Mouse (Mus musculus): Measurements from ENCODE around the gene Plod1. TPM values are rescaled to one million over a fixed set of nuclear protein-coding genes. Genes with fewer than 3 reads are reported as not detected.
"Not testable (repeated sequence)": the region's sequence is repeated elsewhere in the genome, so short reads cannot be mapped to it uniquely, and the experiment has no call there.

Gene Plod1
- polyA plus RNA-seq, 1 experiment, result 24.8 TPM

DNA sequence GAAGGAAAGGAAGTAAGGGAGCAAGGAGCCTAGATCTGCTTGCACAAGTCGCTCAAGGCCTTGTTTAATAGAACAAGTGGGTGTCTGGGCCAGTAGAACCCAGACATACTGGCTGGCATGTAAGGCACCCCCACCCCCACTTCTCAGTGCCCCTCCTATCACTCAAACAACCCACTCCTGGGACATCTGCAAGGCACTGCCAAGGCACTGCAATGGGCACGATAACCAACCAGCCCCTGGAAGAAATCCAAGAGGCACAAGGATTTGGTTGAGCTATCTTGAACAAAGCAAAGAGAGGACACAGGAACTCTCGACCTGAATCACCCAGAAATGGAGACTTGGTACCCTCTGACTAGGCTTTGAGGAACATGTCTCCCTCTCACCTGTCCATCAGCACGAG lies 48.3 kb downstream of the Plod1 start:
- Histone ChIP-seq H3K4me1 (ENCODE audit: control insufficient read depth, insufficient read depth, insufficient read length, low read length) (no peaks in the 10 kb centered on the region), H3K4me3 (ENCODE audit: insufficient read depth, low read depth, low read length) (no peak overlapping the region), H3K27ac (replicated peaks; ENCODE audit: low read depth, low read length) (no peak overlapping the region)

DNA sequence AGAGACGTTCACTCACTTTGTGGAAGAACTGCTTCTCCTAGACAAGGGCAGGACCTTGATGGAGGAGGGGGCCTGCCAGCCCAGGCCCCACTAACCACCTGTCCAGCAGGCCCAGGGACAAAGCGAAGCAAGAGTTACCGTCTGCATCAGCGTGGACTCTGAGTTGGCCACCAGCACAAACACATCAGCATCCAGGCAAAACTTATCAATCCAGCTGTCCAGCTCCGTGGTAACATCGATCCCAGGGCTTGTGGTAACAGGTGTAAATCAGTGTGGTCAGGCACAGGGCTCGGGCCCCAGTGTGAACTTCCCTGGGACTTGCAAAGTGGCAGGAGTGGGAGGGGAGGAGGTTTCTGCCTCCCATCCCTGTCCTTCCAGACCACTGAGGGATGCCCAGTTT lies 49.3 kb downstream of the Plod1 start:
- Histone ChIP-seq H3K4me1 (ENCODE audit: control insufficient read depth, insufficient read depth, insufficient read length, low read length) (no peaks in the 10 kb centered on the region), H3K27ac (replicated peaks; ENCODE audit: low read depth, low read length) (0 out of 2 replicates have a peak overlapping the region, but pooled peaks have one; percentile 14), H3K4me3 (ENCODE audit: insufficient read depth, low read depth, low read length) (no peak overlapping the region)

DNA sequence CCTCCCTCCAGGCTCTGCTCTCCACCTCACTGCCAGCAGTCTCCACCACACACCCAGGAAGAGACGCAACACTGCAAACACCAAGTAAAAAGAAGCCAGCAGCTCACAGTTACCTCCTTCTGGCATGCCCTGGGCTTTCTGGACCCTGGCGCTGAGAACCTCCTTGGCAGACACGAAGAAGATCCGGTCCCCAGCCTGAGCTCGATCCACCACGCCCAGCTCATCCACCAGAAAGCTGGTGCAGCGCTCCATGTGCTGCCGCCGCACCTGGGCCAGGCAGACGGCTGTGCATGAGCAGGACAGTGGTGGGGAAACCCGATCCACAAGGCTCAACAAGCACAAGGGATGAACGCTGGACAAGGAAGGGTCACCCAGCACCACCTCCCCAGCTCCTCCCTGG lies 50.4 kb downstream of the Plod1 start:
- H3K27ac ChIP-seq (replicated peaks; ENCODE audit: low read depth, low read length), result no peak overlapping the region

DNA sequence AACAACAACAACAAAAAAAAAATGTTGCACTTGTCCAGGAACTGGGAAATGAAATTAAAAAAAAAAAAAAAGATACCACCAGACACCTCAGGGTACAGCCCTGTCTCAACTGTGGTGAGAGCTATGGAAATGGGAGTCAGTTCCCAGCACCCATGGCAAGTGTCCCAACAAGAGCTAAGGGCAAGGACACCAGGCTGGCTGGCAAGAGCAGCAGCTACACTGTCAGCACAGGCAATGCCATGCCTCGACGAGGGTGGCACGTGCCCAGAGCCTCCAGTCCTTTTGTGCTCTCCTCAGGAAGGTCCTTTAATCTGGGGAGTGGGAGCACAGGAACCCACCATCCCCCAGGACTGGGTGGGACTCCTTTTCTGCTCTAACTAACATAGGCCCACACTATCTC lies 52.4 kb downstream of the Plod1 start:
- H3K4me1 ChIP-seq (ENCODE audit: control insufficient read depth, insufficient read depth, insufficient read length, low read length), result no peaks in the 10 kb centered on the region
- no peak overlapping the region for H3K4me3 ChIP-seq (ENCODE audit: insufficient read depth, low read depth, low read length)
- H3K27ac ChIP-seq (replicated peaks; ENCODE audit: low read depth, low read length), result no peak overlapping the region

More for the DNA sequence above, 50.4 kb downstream of the Plod1 start:
- Histone ChIP-seq H3K4me1 (ENCODE audit: control insufficient read depth, insufficient read depth, insufficient read length, low read length) (no peaks in the 10 kb centered on the region), H3K4me3 (ENCODE audit: insufficient read depth, low read depth, low read length) (no peak overlapping the region)

DNA sequence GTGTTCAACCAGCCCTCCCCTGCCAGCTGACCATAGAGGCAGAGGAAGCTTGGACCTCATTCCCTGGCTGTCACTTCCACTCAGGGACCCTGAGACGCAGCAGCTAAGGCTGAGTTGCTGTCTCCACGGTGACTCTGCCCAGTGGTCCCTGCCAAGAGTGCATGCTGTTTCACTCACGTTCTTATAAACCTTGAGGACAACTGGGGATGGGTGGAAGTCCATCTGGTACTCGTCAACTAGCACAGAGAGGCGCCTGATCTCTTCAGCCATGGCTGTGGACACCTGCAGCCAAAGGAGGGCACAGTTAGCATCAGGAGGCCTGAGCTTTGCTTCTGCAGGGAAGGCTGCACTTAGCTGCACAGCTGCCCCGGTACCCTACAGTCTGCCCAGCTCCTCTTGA lies 53.5 kb downstream of the Plod1 start:
- Histone ChIP-seq H3K4me3 (ENCODE audit: insufficient read depth, low read depth, low read length) (no peak overlapping the region), H3K4me1 (ENCODE audit: control insufficient read depth, insufficient read depth, insufficient read length, low read length) (no peaks in the 10 kb centered on the region), H3K27ac (replicated peaks; ENCODE audit: low read depth, low read length) (no peak overlapping the region)

DNA sequence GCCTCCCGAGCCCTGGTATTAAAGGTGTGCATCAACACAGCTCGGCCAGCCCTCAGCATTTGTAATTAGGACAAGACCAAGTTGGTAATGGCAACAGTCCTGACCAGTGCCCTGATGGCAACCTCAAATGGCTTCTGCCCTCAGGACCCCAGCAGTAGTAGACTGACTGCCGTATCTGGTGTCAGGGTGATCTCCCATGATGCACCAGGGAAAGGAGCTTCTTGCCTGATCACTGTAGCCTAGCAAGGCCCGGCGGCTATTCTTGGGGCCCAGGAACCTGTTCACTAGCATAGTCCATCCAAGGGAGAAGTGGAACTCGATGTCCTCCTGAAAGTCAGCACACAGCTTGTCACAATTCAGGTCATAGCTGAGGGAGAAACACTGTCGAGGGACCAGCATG lies 54.8 kb downstream of the Plod1 start:
- no peaks in the 10 kb centered on the region for H3K4me1 ChIP-seq (ENCODE audit: control insufficient read depth, insufficient read depth, insufficient read length, low read length)
- no peak overlapping the region for H3K27ac ChIP-seq (replicated peaks; ENCODE audit: low read depth, low read length)
- H3K4me3 ChIP-seq (ENCODE audit: insufficient read depth, low read depth, low read length), result no peak overlapping the region

DNA sequence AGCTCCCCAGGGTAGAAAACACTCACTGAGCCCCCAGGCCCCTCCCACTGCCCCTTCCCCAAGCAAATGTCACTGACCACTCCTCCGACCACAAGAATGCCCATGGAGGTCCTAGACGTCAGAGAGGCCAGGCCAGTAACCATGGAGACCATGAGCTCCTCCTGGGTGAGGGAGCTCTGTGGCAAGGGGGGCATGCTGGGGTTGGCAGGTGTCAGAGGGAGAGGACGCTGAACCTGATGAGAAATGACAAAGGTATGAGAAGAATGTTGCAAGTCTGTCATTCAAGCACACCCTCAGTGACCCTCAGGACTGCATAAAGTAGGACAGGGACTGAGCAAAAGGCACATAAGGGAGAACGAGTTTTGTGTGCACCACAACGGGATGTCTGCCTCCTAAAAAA lies 56.7 kb downstream of the Plod1 start:
- H3K4me3 ChIP-seq (ENCODE audit: insufficient read depth, low read depth, low read length), result no peak overlapping the region
- no peaks in the 10 kb centered on the region for H3K4me1 ChIP-seq (ENCODE audit: control insufficient read depth, insufficient read depth, insufficient read length, low read length)
- no peak overlapping the region for H3K27ac ChIP-seq (replicated peaks; ENCODE audit: low read depth, low read length)

DNA sequence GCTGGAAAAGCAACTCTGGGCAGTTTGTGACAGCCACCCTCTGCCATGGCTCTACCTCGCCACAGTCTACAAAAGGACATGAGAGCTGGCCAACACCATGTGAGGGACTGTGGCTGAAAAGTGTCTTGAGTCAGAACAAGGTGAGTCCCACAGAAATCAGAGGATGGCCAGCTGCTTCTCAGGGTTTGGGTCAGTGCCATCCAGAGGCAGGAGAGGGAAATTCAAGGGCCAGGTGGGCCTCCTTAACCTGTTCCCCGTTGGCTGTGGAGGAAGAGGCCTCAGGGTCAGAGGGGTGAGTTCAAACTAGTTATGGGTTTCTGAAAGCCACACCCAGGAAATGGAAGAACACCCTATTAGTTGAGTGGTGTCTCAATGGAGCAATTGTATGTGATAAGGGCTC lies 57.1 kb downstream of the Plod1 start:
- no peak overlapping the region for H3K4me3 ChIP-seq (ENCODE audit: insufficient read depth, low read depth, low read length)
- no peak overlapping the region for H3K27ac ChIP-seq (replicated peaks; ENCODE audit: low read depth, low read length)
- no peaks in the 10 kb centered on the region for H3K4me1 ChIP-seq (ENCODE audit: control insufficient read depth, insufficient read depth, insufficient read length, low read length)

DNA sequence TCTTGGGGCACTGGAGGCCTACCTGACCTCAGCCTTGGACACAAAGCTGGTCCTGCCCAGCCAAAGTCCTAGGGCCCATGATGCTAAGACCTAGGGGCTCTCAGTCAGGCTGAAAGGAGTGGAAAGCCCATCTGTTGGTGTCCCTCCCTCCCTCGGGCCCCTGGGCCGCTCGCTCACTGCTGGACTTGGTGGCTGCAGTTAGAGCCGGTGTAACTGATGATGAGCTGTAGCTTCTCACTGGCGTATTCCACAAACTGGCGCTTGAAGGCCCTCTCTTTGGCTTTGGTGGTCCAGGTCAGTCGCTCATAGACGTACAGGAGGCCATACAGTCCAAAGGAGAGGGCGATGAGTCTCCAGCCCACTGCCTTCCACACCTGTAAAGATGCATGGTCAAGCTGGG lies 58.0 kb downstream of the Plod1 start:
- no peak overlapping the region for H3K27ac ChIP-seq (replicated peaks; ENCODE audit: low read depth, low read length)
- no peak overlapping the region for H3K4me3 ChIP-seq (ENCODE audit: insufficient read depth, low read depth, low read length)
- H3K4me1 ChIP-seq (ENCODE audit: control insufficient read depth, insufficient read depth, insufficient read length, low read length), result no peaks in the 10 kb centered on the region

DNA sequence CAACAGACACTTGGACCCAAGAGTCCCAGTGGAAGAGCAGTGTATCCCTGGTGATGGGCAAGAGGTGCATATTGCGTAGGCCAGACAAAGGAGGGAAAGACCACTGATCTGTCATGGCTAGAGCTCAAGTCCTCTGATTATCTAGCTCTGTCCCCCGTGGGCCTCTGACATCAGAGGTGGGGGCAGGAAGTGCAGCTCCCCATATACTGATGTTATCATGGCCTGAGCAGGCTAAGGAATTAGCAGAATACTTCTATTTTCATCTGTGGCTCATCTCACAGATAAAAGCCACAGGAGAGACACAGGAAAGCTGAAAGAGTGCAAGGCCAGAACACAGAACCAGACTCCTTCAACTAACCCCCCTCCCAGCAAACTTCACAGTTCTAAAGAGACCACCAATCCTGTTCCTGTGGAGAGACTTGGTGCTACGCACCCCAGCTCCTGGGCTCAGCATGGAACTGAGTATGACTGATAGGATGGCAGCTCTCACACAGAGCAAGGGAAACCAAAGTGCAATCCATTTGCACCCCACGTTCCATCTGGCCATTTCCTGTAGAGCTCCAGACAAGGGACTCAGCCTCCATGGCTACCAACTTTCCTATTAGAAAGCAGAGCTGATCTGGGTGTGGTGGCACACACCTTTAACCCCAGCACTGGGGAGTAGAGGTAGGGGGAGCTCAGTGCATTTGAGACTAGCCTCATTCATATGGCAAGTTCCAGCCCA lies 60.6 kb downstream of the Plod1 start:
- H3K4me1 ChIP-seq (ENCODE audit: control insufficient read depth, insufficient read depth, insufficient read length, low read length), result no peaks in the 10 kb centered on the region
- H3K4me3 ChIP-seq (ENCODE audit: insufficient read depth, low read depth, low read length), result no peak overlapping the region
- H3K27ac ChIP-seq (replicated peaks; ENCODE audit: low read depth, low read length), result no peak overlapping the region

DNA sequence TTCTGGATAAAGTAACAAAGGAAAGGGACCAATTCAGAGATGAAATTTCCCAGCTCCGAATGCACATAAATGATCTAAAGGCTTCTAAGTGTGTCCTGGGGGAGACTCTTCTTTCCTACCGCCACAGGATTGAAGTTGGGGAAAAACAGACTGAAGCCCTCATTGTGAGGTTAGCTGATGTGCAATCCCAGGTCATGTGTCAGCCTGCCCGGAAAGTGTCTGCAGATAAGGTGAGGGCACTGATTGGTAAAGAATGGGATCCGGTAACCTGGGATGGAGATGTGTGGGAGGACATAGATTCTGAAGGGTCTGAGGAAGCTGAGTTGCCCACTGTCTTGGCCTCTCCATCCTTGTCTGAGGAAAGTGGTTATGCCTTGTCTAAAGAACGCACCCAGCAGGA lies 67.3 kb downstream of the Plod1 start:
- H3K4me3 ChIP-seq (ENCODE audit: insufficient read depth, low read depth, low read length), result peak overlapping the region; percentile 69
- H3K4me1 ChIP-seq (ENCODE audit: control insufficient read depth, insufficient read depth, insufficient read length, low read length), result peaks cover 11% of the 10 kb centered on the region; the same call in 1 of the 2 replicates
- peak overlapping the region; percentile 35; the same call in 1 of the 2 replicates for H3K27ac ChIP-seq (replicated peaks; ENCODE audit: low read depth, low read length)

DNA sequence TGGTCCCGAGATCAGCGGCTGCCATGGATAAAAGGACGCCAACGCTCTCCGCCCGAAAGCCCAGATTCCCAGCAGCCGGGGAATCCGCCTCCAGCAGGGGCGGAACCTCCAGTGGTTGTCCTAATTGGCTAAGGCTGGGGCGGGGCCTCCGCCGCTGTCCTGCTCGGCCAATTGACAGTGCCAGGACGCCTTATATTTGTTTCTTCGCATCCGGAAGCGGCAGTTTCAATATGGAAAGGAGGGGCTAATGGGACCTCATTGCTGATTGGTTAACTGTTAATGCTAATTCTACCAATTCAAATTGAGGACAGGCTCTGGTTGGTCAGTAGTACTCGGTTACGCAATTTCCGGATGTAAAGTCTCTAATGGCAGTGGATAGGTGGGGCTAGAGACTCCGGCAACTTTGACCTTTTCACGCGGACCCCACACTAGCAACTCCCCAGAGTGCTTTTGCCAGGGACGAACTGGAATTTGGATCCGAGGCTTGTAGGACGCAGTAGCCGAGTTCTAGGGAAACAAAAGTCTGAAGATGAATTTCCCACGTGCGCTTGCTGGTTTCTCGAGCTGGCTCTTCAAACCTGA lies 68.0 kb downstream of the Plod1 start, which contains the start of the genes Miip and Fv1:
Gene Miip, minus strand, starts transcription at position 367 of the 582 bp plus-strand sequence.
Gene Fv1, plus strand, starts transcription at position 530 of the 582 bp plus-strand sequence.
- H3K4me3 ChIP-seq (ENCODE audit: insufficient read depth, low read depth, low read length), result peak within 1 kb of the TSS; percentile 69

DNA sequence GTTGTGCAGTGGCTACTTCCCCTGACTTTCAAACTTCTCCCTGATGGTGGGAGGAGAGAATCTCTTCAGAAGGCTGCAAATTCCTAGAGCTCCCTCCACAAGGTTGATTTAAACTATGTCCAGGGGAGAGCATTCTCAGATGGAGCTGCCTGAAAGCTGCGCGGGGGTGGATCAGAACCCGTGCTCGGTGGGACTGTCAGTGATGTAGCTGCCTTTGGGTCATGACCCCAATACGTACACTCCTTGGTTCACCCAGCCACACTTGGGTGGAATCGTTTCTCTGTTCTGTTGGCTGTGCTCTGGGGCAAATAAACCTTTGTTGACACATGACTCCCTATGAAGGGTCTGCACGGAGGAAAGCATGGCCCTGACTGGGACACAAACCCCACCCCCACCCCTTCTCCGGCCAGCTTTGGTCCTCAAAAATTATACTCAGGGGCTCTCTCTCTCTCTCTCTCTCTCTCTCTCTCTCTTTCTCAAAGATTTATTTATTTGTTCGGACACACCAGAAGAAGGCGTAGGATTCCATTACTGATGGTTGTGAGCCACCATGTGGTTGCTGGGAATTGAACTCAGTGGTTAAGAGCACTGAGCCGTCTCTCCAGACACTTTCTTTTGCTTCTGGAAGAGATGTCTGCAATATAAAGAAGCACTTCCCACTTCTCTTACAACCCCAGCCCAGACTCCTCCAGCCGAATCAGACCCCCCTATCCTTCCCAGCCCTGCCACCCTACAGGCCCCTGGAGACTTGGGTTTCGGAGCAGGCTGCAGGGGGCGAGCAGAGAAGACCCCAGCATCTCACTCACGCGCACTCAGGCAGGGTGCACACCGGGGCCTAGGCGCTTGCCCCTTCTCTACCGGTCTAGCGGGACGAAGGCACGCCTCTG lies 68.8 kb downstream of the Plod1 start:
- no peak overlapping the region; the same call in 1 of the 2 replicates for H3K27ac ChIP-seq (replicated peaks; ENCODE audit: low read depth, low read length)
- H3K4me1 ChIP-seq (ENCODE audit: control insufficient read depth, insufficient read depth, insufficient read length, low read length), result peaks cover 11% of the 10 kb centered on the region; the same call in 1 of the 2 replicates
- H3K4me3 ChIP-seq (ENCODE audit: insufficient read depth, low read depth, low read length), result peak overlapping the region; percentile 69

More for the DNA sequence above, 68.0 kb downstream of the Plod1 start, which contains the start of the genes Miip and Fv1:
- H3K4me1 ChIP-seq (ENCODE audit: control insufficient read depth, insufficient read depth, insufficient read length, low read length), result peaks cover 11% of the 10 kb centered on the region; the same call in 1 of the 2 replicates
- H3K27ac ChIP-seq (replicated peaks; ENCODE audit: low read depth, low read length), result peak within 1 kb of the TSS; percentile 35

DNA sequence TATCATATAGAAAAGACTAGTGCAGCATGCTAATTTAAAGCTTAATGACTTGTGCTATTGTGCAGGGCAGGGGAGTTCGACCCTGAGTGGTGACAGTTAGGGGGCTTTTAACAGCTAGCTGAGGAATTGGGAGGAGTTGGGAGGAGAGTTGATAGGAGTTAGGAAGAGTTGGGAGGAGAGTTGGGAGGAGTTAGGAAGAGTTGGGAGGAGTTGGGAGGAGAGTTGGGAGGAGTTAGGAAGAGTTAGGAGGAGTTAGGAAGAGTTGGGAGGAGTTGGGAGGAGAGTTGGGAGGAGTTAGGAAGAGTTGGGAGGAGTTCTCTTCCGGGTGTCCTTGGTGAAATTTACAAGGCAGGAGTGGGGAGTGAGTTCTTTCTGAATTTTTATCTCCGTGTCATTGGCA lies 69.8 kb downstream of the Plod1 start:
- H3K27ac ChIP-seq (replicated peaks; ENCODE audit: low read depth, low read length); H3K4me3 ChIP-seq (ENCODE audit: insufficient read depth, low read depth, low read length): not testable (repeated sequence)
- H3K4me1 ChIP-seq (ENCODE audit: control insufficient read depth, insufficient read depth, insufficient read length, low read length), result peaks cover 11% of the 10 kb centered on the region; the same call in 1 of the 2 replicates

DNA sequence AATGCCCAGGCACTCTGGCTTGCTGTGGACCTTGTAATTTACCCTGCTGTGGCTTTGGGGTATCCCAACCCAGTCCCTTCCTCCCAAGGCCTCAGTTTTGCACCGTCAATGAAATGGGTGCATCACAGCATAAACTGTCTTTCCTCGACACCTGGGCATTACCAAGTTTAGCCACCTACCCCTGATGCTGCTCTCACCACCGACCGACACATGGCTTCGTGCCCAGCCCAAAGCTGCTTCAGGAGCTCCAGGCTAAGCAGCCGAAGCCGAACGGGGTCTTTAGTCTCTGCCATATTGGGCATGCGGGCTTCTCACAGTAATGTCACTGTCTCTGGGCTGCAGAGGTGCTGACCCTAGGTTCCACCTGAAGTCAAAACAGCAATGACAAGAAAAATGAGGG lies 70.5 kb downstream of the Plod1 start:
- Histone ChIP-seq H3K27ac (replicated peaks; ENCODE audit: low read depth, low read length) (no peak overlapping the region), H3K4me1 (ENCODE audit: control insufficient read depth, insufficient read depth, insufficient read length, low read length) (peaks cover 11% of the 10 kb centered on the region; the same call in 1 of the 2 replicates), H3K4me3 (ENCODE audit: insufficient read depth, low read depth, low read length) (no peak overlapping the region)

All from brown adipose tissue, adult 24 weeks (tissue).